32 mouse cellular contexts compared by ENCODE assay signal in genomic region chr2:34537356-34537755, GRCm38 (mm10).
"Had no signal": no experiment of that assay in that cellular context is flagged by ENCODE, and none has a peak within 500 bp of the region (broad histone marks: within the 10 kb centered on the region; RNA-seq: fewer than 3 reads in every experiment).

No protein-coding gene starts in this region.

- H3K9ac ChIP-seq: limb, embryonic 12.5 days; limb, embryonic 13.5 days; limb, embryonic 15.5 days; liver, embryonic 12.5 days; liver, embryonic 13.5 days; liver, embryonic 14.5 days; liver, embryonic 15.5 days; liver, postnatal 0 days; lung, embryonic 14.5 days; lung, embryonic 15.5 days; midbrain, embryonic 12.5 days; midbrain, embryonic 13.5 days; midbrain, embryonic 15.5 days; neural tube, embryonic 12.5 days had no signal

- H3K27ac ChIP-seq: limb, embryonic 10.5 days; limb, embryonic 12.5 days; limb, embryonic 13.5 days; limb, embryonic 15.5 days; liver, embryonic 12.5 days; liver, embryonic 13.5 days; liver, embryonic 14.5 days; liver, embryonic 15.5 days; lung, embryonic 15.5 days; macrophage; midbrain, embryonic 10.5 days; midbrain, embryonic 12.5 days; midbrain, embryonic 13.5 days; midbrain, embryonic 15.5 days; neural tube, embryonic 12.5 days had no signal

- H3K4me1 ChIP-seq: liver, embryonic 12.5 days; liver, embryonic 13.5 days; liver, embryonic 15.5 days; midbrain, embryonic 10.5 days had no signal

- H3K9me3 ChIP-seq: limb, embryonic 10.5 days; limb, embryonic 12.5 days; limb, embryonic 13.5 days; limb, embryonic 15.5 days; liver, embryonic 12.5 days; liver, embryonic 13.5 days; liver, embryonic 15.5 days; lung, embryonic 15.5 days; megakaryocyte, embryonic 14.5 days; midbrain, embryonic 10.5 days; midbrain, embryonic 12.5 days; midbrain, embryonic 13.5 days; midbrain, embryonic 15.5 days; neural tube, embryonic 12.5 days had no signal

- H3K27me3 ChIP-seq: limb, embryonic 12.5 days; limb, embryonic 13.5 days; limb, embryonic 15.5 days; liver, embryonic 12.5 days; liver, embryonic 13.5 days; liver, embryonic 15.5 days; lung, embryonic 15.5 days; megakaryocyte, embryonic 14.5 days; midbrain, embryonic 12.5 days; midbrain, embryonic 13.5 days; midbrain, embryonic 15.5 days; neural tube, embryonic 12.5 days had no signal

- DNase-seq: left cerebral cortex, postnatal 4 days; liver; liver, embryonic 13.5 days; liver, postnatal 0 days; lung, adult 18-20 months; lung, adult 2 months; lung, embryonic 14.5 days; lung, postnatal 10 days; lung, postnatal 14 days; lung, postnatal 36 days; lung, postnatal 4 days; midbrain, embryonic 14.5 days had no signal

- H3K4me2 ChIP-seq: limb, embryonic 12.5 days; limb, embryonic 13.5 days; limb, embryonic 15.5 days; liver, embryonic 11.5 days; liver, embryonic 12.5 days; liver, embryonic 13.5 days; liver, embryonic 15.5 days; lung, embryonic 14.5 days; lung, embryonic 15.5 days; midbrain, embryonic 11.5 days; midbrain, embryonic 12.5 days; midbrain, embryonic 13.5 days; midbrain, embryonic 15.5 days; neural tube, embryonic 12.5 days had no signal

- H3K4me3 ChIP-seq: limb, embryonic 10.5 days; limb, embryonic 12.5 days; limb, embryonic 13.5 days; limb, embryonic 15.5 days; liver, embryonic 12.5 days; liver, embryonic 13.5 days; liver, embryonic 15.5 days; lung, embryonic 15.5 days; megakaryocyte, embryonic 14.5 days; midbrain, embryonic 10.5 days; midbrain, embryonic 12.5 days; midbrain, embryonic 13.5 days; midbrain, embryonic 15.5 days; myocyte; neural tube, embryonic 12.5 days had no signal

- ATAC-seq: liver, embryonic 12.5 days; liver, postnatal 0 days; lung, postnatal 0 days; midbrain, embryonic 13.5 days; midbrain, embryonic 15.5 days; midbrain, embryonic 16.5 days had no signal

- H3K36me3 ChIP-seq: liver, embryonic 15.5 days; lung, embryonic 15.5 days; midbrain, embryonic 15.5 days; neural tube, embryonic 12.5 days had no signal
